20 mouse cellular contexts compared by ENCODE assay signal in genomic region chr9:112821940-112822339, GRCm38 (mm10).
"Had no signal": no experiment of that assay in that cellular context is flagged by ENCODE, and none has a peak within 500 bp of the region (broad histone marks: within the 10 kb centered on the region; RNA-seq: fewer than 3 reads in every experiment).

No protein-coding gene starts in this region.

- ATAC-seq: forebrain, embryonic 13.5 days; forebrain, embryonic 14.5 days; forebrain, embryonic 15.5 days; forebrain, embryonic 16.5 days; forebrain, postnatal 0 days had no signal

- DNase-seq: cerebellum, adult 2 months; cerebellum, adult 8-10 months; cerebellum, adult 9-10 months; cerebellum, adult 9-11 months; cerebellum, postnatal 10 days; cerebellum, postnatal 14 days; cerebellum, postnatal 25 days; cerebellum, postnatal 36 days; embryo, embryonic 11 days; forebrain, postnatal 0 days; gastrocnemius, adult 2 months; gastrocnemius, postnatal 10 days; gastrocnemius, postnatal 14 days; gastrocnemius, postnatal 36 days; heart, adult 18-20 months; heart, adult 2 months had no signal
